Mouse (Mus musculus) midbrain, embryonic 12.5 days (tissue): ENCODE data around the gene Tm9sf1. TPM values are rescaled to one million over a fixed set of nuclear protein-coding genes. Genes with fewer than 3 reads are reported as not detected.
A peak's percentile ranks its signal among the peaks of the same experiment; 100 is the strongest.

ENCODE experiments used
- ATAC-seq: fragments of 200-750 bp; cut with Nextera tagmentation; 2 replicates; pipeline ENCODE4 v1.8.0; 2017; ENCODE audit warnings: low read depth, moderate TSS enrichment, moderate library complexity; ENCODE audit not compliant: low FRiP score
- H3K27ac ChIP-seq: fragments of 300-500 bp; sonication (generic); replicated peaks from 2 replicates; pipeline ENCODE4 v1.5.1; 2016; ENCODE audit warnings: mild to moderate bottlenecking
- H3K27me3 ChIP-seq: fragments of 300-500 bp; sonication (generic); 2 replicates; pipeline ENCODE4 v1.6.1; 2016; ENCODE audit warnings: mild to moderate bottlenecking
- H3K36me3 ChIP-seq: fragments of 300-500 bp; sonication (generic); 2 replicates; pipeline ENCODE4 v1.6.1; 2016
- H3K4me1 ChIP-seq: fragments of 300-500 bp; sonication (generic); 2 replicates; pipeline ENCODE4 v1.6.1; 2016
- H3K4me2 ChIP-seq: fragments of 300-500 bp; sonication (generic); replicated peaks from 2 replicates; pipeline ENCODE4 v1.6.1; 2016; ENCODE audit warnings: mild to moderate bottlenecking, moderate library complexity
- H3K4me3 ChIP-seq: fragments of 300-500 bp; sonication (generic); 2 replicates; pipeline ENCODE4 v1.5.1; 2016; ENCODE audit warnings: mild to moderate bottlenecking
- H3K9ac ChIP-seq: fragments of 300-500 bp; sonication (generic); replicated peaks from 2 replicates; pipeline ENCODE4 v1.6.1; 2016; ENCODE audit warnings: mild to moderate bottlenecking, moderate library complexity
- H3K9me3 ChIP-seq: fragments of 300-500 bp; sonication (generic); 2 replicates; pipeline ENCODE4 v1.6.1; 2016; ENCODE audit warnings: mild to moderate bottlenecking
- WGBS: fragments of 180-500 bp; shearing (Covaris S2); methylation state at CpG from one replicate; pipeline ENCODE4 v1.1.7; 2016; 5-methylcytosine and 5-hydroxymethylcytosine counted together
- polyA plus RNA-seq: library from polyadenylated mRNA; unstranded; fragments of >200 nt; fragmentation: Nextera tagmentation; extraction: Ambion mirVana; gene quantifications from 2 replicates; pipeline ENCODE4 v1.2.1, GENCODE M21; 2016

Tm9sf1 gene
- 64.0 and 66.1 TPM in 2 replicates for polyA plus RNA-seq

GRCm38 (mm10) chr14:55643060-55643907 is at the start of gene Tm9sf1:
Gene Tm9sf1 (minus strand): TSS chr14:55643806.
- ATAC-seq, result peak; percentile 90
- Histone ChIP-seq H3K36me3 (peaks cover 39% of the 10 kb centered on the region), H3K9me3 (no peaks in the 10 kb centered on the region)

GRCm38 (mm10) chr14:55689433-55689832 is 45.8 kb upstream of the Tm9sf1 start:
- Histone ChIP-seq H3K36me3 (no peaks in the 10 kb centered on the region), H3K4me2 (no peak overlapping the region), H3K9me3 (no peaks in the 10 kb centered on the region), H3K9ac (no peak overlapping the region), H3K4me1 (no peaks in the 10 kb centered on the region), H3K27me3 (0 out of 2 replicates have a peak, but pooled peaks cover 3% of the 10 kb centered on the region), H3K4me3 (no peak overlapping the region), H3K27ac (no peak overlapping the region)
- ATAC-seq, result no peak
- 80% methylated on average over 10 of the region's 10 CpGs for WGBS

More at GRCm38 (mm10) chr14:55643060-55643907, at the start of gene Tm9sf1:
- H3K4me3 ChIP-seq, result peak within 1 kb of the TSS; percentile 95
- H3K4me2 ChIP-seq, result peak within 1 kb of the TSS; percentile 77
- H3K9ac ChIP-seq, result peak within 1 kb of the TSS; percentile 89
- no peaks in the 10 kb centered on the region for H3K27me3 ChIP-seq
- H3K4me1 ChIP-seq, result peaks cover 21% of the 10 kb centered on the region
- peak within 1 kb of the TSS; percentile 95 for H3K27ac ChIP-seq
- under 1% methylated on average over 87 of the region's 89 CpGs for WGBS

- Histone ChIP-seq H3K36me3 (peaks cover 29% of the 10 kb centered on the region), H3K9me3 (no peaks in the 10 kb centered on the region), H3K9ac (peak overlapping the region; percentile 73; the same call in 1 of the 2 replicates), H3K4me3 (peak overlapping the region; percentile 72), H3K4me2 (peak overlapping the region; percentile 75), H3K27me3 (no peaks in the 10 kb centered on the region), H3K4me1 (peaks cover 11% of the 10 kb centered on the region), H3K27ac (peak overlapping the region; percentile 56; the same call in 1 of the 2 replicates)
- WGBS, result 16% methylated on average over 3 of the region's 3 CpGs
- ATAC-seq, result peak; percentile 60; the same call in 1 of the 2 replicates
Observed at GRCm38 (mm10) chr14:55682118-55682493, 38.5 kb upstream of the Tm9sf1 start.

GRCm38 (mm10) chr14:55681160-55682117 is 37.8 kb upstream of the Tm9sf1 start, which contains the start of gene Tinf2:
Gene Tinf2 (minus strand): TSS chr14:55681820.
- WGBS, result under 1% methylated on average over 65 of the region's 66 CpGs
- ATAC-seq, result peak; percentile 98
- peak within 1 kb of the TSS; percentile 75 for H3K4me2 ChIP-seq
- peaks cover 11% of the 10 kb centered on the region for H3K4me1 ChIP-seq
- H3K27me3 ChIP-seq, result no peaks in the 10 kb centered on the region
- H3K4me3 ChIP-seq, result peak within 1 kb of the TSS; percentile 72
- peaks cover 36% of the 10 kb centered on the region for H3K36me3 ChIP-seq
- H3K9me3 ChIP-seq, result no peaks in the 10 kb centered on the region
- peak within 1 kb of the TSS; percentile 73 for H3K9ac ChIP-seq
- peak within 1 kb of the TSS; percentile 56; the same call in 1 of the 2 replicates for H3K27ac ChIP-seq

GRCm38 (mm10) chr14:55677615-55678014 is 34.0 kb upstream of the Tm9sf1 start:
- Histone ChIP-seq H3K4me2 (no peak overlapping the region), H3K27me3 (no peaks in the 10 kb centered on the region), H3K9ac (no peak overlapping the region), H3K4me1 (peaks cover 15% of the 10 kb centered on the region), H3K27ac (no peak overlapping the region), H3K36me3 (peaks cover 43% of the 10 kb centered on the region), H3K4me3 (no peak overlapping the region), H3K9me3 (no peaks in the 10 kb centered on the region)
- ATAC-seq, result no peak
- WGBS, result 89% methylated on average over 4 of the region's 4 CpGs

GRCm38 (mm10) chr14:55672741-55673060 is 29.1 kb upstream of the Tm9sf1 start:
- peak overlapping the region; percentile 98 for H3K4me2 ChIP-seq
- 0 out of 2 replicates have a peak overlapping the region, but pooled peaks have one; percentile 81 for H3K27ac ChIP-seq
- WGBS, result 83% methylated on average over 7 of the region's 7 CpGs
- peaks cover 26% of the 10 kb centered on the region for H3K36me3 ChIP-seq
- ATAC-seq, result no peak
- peak overlapping the region; percentile 64 for H3K4me3 ChIP-seq
- peak overlapping the region; percentile 29 for H3K9ac ChIP-seq
- peaks cover 25% of the 10 kb centered on the region for H3K4me1 ChIP-seq
- H3K27me3 ChIP-seq, result no peaks in the 10 kb centered on the region
- H3K9me3 ChIP-seq, result no peaks in the 10 kb centered on the region

- H3K27me3 ChIP-seq, result no peaks in the 10 kb centered on the region
- H3K4me2 ChIP-seq, result peak within 1 kb of the TSS; percentile 98
- H3K9ac ChIP-seq, result peak within 1 kb of the TSS; percentile 93
- ATAC-seq, result peak; percentile 98
- H3K27ac ChIP-seq, result peak within 1 kb of the TSS; percentile 81
- H3K36me3 ChIP-seq, result peaks cover 22% of the 10 kb centered on the region
- under 1% methylated on average over 38 of the region's 38 CpGs for WGBS
- peak within 1 kb of the TSS; percentile 64 for H3K4me3 ChIP-seq
- no peaks in the 10 kb centered on the region for H3K9me3 ChIP-seq
- peaks cover 25% of the 10 kb centered on the region for H3K4me1 ChIP-seq
Observed at GRCm38 (mm10) chr14:55671833-55672740, 28.5 kb upstream of the Tm9sf1 start, which contains the start of the genes Gmpr2 and Nedd8. Gene Gmpr2 (plus strand): TSS chr14:55671941. Gene Nedd8 (minus strand): TSS chr14:55672124.

- Histone ChIP-seq H3K27me3 (no peaks in the 10 kb centered on the region), H3K9me3 (no peaks in the 10 kb centered on the region), H3K9ac (peak overlapping the region; percentile 93), H3K4me1 (peaks cover 25% of the 10 kb centered on the region), H3K4me2 (peak overlapping the region; percentile 98), H3K27ac (peak overlapping the region; percentile 81), H3K36me3 (peaks cover 20% of the 10 kb centered on the region), H3K4me3 (peak overlapping the region; percentile 64)
- ATAC-seq, result peak; percentile 53
- under 1% methylated on average over 12 of the region's 12 CpGs for WGBS
Observed at GRCm38 (mm10) chr14:55671486-55671832, 27.9 kb upstream of the Tm9sf1 start.

- 43% methylated on average over 2 of the region's 2 CpGs for WGBS
- peaks cover 39% of the 10 kb centered on the region for H3K36me3 ChIP-seq
- peak overlapping the region; percentile 75 for H3K4me3 ChIP-seq
- H3K9ac ChIP-seq, result no peak overlapping the region
- peak overlapping the region; percentile 58 for H3K4me2 ChIP-seq
- no peaks in the 10 kb centered on the region for H3K27me3 ChIP-seq
- 0 out of 2 replicates have a peak, but pooled peaks cover 3% of the 10 kb centered on the region for H3K4me1 ChIP-seq
- 0 out of 2 replicates have a peak, but pooled peaks have one; percentile 10 for ATAC-seq
- H3K9me3 ChIP-seq, result no peaks in the 10 kb centered on the region
- peak overlapping the region; percentile 65; the same call in 1 of the 2 replicates for H3K27ac ChIP-seq
Observed at GRCm38 (mm10) chr14:55660636-55661035, 17.0 kb upstream of the Tm9sf1 start.

- H3K27me3 ChIP-seq, result no peaks in the 10 kb centered on the region
- 0 out of 2 replicates have a peak, but pooled peaks cover 3% of the 10 kb centered on the region for H3K4me1 ChIP-seq
- peak within 1 kb of the TSS; percentile 65 for H3K27ac ChIP-seq
- peak within 1 kb of the TSS; percentile 58 for H3K4me2 ChIP-seq
- peak within 1 kb of the TSS; percentile 68 for H3K9ac ChIP-seq
- peak; percentile 92 for ATAC-seq
- WGBS, result under 1% methylated on average over 39 of the region's 39 CpGs
- peak within 1 kb of the TSS; percentile 75 for H3K4me3 ChIP-seq
- H3K36me3 ChIP-seq, result peaks cover 39% of the 10 kb centered on the region
- H3K9me3 ChIP-seq, result no peaks in the 10 kb centered on the region
Observed at GRCm38 (mm10) chr14:55659960-55660573, 16.5 kb upstream of the Tm9sf1 start, which contains the start of gene Mdp1. Gene Mdp1 (minus strand): TSS chr14:55660508.
